Mouse (Mus musculus): ENCODE data around the gene Xpc.
A peak's percentile ranks its signal among the peaks of the same experiment; 100 is the strongest.

The Xpc gene

GRCm38 (mm10) chr6:91515545-91516449 is at the start of gene Xpc, which contains the start of gene Lsm3:
Xpc (minus strand) TSS chr6:91515888.
Lsm3 (plus strand) TSS chr6:91515928.
- DNase-seq = peak; percentile 97 to 99

- peak; percentile 69 to 80 for DNase-seq
Observed at GRCm38 (mm10) chr6:91563031-91563430, 47.3 kb upstream of the Xpc start.

- peak; percentile 86 to 91 for DNase-seq
Observed at GRCm38 (mm10) chr6:91560186-91560585, 44.5 kb upstream of the Xpc start.

DNA sequence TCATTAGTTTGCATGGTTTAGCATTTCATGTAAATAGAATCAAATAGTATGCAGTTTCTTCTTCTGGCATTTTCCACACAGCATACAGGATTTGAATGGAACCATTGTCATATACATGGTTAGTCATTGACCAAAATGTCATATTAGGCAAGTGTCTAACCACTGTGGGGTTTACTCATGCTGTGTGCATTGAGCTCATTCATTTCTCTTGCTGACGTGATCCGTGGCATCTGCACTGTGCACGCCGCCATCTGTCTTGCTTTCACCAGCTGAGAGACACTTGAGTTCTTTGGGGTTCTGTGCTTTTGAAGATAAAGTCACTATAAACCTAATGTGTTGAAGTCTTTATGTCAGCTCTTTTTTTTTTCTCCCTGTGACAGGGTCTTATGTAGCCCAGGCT is 43.7 kb upstream of the Xpc start:
- DNase-seq = no peak

- DNase-seq = no peak
Observed at GRCm38 (mm10) chr6:91558565-91558964, 42.9 kb upstream of the Xpc start.

DNA sequence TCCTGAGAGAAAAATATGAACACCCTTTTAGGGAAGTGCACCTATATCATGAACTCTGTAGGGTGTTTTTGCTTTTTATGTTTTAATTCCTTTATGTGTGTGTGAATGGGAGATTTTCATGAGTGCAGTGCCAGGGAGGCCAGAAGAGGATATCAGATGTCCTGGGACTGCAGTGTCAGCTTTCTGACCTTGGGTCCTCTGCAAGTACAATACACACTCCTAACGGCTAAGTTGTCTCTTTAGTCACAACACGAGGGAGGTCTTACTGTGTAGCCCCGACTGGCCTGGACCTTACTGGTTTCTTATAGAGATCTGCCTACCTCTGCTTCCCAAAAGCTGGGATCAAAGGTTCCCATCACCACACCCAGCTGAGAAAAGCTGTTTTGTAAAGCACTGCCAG is 37.0 kb upstream of the Xpc start:
- DNase-seq = no peak

DNA sequence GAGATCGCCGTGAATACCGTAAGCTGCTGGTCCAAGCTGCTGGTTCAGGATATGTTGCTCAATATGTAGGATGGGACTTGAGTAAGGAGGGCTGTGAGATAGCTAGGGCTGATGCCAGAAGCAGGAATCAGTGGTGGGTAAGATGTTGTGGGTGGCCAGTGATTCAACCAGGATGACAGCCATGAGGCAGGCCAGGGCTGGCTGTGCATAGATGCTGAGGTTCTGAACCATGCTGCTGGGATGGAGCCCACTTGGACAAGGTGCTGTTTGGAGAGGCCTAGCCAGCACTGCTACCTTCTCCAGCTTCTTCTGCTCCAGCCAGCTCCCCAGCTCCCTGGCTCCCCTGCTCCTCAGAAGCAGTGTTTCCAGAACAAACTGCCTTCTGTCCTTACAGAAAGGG is 36.0 kb upstream of the Xpc start:
- no peak for DNase-seq

DNA sequence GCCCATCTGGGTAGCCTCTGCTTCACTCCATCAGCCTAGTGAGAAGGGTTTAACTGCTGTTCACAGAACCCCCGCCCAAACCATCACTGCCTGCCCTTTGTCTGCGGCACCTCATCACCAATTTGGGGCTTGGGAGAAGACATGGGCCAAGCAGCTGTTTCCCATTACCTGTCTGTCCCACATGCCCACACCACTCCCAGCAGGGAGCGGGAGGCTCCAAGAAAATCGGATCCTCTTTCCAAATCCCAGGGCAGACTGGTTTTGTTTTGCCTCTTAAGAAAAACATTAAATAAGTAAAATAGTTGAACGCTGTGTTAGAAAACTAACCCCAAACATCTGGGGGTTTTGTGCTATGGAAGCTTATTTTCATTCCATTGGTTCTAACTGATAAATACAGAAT is 33.9 kb upstream of the Xpc start:
- no peak for DNase-seq

GRCm38 (mm10) chr6:91547313-91547712 is 31.6 kb upstream of the Xpc start:
- DNase-seq = no peak

DNA sequence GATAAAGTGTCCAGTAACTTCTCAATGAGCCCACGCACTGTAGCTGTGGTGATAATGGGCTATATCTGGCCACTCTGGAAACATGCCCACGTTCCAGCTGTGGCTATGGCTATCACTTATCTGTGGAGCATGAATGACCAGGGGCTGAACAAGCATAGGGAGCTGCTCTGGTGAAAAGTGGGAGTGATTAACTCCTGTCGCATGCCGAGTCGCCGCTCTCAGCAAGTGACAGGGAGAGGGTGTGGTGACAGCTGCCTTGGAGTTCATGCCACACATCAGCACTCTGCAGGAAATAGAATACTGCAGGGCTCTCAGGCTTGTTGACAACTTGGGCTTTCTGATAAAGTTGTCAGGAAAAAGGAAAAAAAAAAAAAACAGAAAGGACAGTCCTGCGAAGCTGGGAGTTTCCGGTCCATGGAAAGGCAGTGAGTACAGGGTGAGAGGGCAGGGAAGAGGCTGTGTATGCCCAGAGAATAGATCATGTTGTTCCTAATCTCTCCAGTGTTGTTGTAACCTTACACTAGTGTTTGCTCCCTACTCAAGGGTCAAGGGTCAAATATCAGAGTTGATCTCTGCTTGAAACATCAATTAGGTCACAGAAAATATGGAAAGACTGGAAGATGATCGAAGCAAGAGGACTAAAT is 30.7 kb upstream of the Xpc start:
- DNase-seq = peak; percentile 31 to 53

GRCm38 (mm10) chr6:91543056-91543455 is 27.4 kb upstream of the Xpc start:
- no peak for DNase-seq

GRCm38 (mm10) chr6:91541276-91541675 is 25.6 kb upstream of the Xpc start:
- DNase-seq = no peak

- DNase-seq = peak; percentile 57 to 81
Observed at GRCm38 (mm10) chr6:91536047-91536765, 20.5 kb upstream of the Xpc start.

GRCm38 (mm10) chr6:91535231-91535630 is 19.5 kb upstream of the Xpc start:
- DNase-seq = no peak

DNA sequence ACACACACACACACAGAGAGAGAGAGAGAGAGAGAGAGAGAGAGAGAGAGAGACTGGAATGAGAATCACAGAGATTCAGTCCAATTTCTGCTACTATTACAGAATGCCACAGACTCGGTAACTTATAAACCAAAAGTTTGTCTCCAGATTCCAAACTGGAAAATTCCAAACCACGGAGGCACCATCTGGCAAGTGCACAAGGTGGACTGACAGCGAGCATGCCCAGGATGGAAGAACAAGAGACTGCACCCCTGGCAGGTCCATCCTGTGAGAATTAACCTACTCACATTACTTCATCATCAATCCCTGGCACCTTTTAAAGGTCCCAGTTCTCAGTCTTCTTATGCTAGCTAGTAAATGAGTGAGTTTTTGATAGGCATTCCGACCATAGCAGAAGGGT is 18.6 kb upstream of the Xpc start:
- DNase-seq = peak; percentile 55 to 82

DNA sequence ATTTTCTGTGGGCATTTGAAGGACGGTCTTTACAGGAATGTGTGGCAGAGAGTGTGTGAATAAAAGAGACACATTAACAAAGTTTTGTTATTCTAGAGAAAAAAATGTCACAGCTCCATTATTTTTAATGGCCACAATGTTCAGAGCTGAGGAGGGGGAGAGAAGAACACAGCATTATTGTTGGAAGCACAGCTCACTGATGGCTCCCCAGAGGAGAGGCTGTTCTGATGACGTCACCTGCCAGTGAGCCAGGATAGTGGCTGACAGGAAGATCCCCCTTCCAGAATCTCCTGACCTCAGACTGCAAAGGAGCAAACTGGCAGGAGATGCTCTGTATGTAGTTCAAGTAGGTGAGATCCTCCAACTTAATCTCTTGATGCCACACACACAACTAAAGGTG is 18.1 kb upstream of the Xpc start:
- peak in 1 of 2 experiments; percentile 49 for DNase-seq

DNA sequence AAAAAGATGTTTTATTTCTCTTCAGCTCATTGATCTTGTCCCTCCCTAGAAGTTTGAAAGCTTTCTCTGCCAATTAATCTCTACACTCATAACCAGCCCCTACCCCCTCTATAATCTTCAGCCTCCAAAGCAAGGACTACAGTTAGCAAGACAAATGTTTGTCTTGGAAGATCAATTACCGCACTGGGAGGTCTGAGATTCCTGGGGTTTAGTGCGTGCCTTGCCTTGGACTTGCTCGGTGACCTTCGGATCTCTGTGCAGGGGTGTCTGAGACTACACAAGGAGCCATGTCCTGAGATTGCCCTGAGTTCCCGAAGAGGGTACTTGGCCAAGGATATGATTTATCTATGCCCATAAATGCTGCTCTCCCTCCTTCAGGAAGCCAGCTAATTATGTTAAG is 17.7 kb upstream of the Xpc start:
- peak; percentile 70 to 88 for DNase-seq

DNA sequence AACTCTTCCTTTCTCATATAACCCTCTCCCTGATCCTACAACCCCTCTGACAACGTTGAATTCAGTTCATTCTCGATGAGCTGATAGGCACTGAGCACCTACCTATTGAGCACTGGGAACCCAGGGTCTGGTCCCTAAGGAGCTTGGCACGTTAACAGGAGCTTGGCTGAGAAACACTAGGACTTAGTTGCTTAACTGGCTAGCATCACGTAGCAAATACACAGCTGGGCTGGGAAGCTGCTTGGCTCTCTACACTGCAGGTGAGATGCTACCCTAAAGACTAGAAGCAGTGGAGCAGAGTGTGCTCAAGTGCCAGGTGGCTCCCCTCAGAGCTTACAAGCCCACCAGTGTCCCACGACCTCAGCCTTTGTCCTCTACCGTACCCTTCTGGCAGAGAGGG is 17.0 kb upstream of the Xpc start:
- no peak for DNase-seq

GRCm38 (mm10) chr6:91531276-91531675 is 15.6 kb upstream of the Xpc start:
- DNase-seq = no peak

GRCm38 (mm10) chr6:91530673-91531072 is 15.0 kb upstream of the Xpc start:
- DNase-seq = no peak

DNA sequence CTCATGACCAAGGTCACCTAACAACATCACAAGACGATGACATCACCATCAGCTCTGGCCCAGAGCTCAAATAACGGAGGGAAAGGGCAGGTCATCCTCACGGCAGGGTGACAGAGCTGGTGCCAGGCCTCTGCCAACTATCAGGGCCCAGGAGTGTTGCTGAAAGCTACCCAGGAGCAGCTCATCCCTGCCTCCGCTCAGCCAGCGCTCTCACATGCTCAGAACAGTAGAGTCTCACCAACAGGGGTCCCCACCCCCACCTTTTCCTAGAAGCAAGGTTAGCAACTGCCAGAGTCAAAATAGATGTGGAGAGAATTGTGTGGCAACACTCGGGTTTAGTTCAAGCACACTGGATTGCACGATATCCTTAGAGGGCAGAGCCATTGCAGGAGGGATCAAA is 12.6 kb upstream of the Xpc start:
- DNase-seq = peak in 1 of 2 experiments; percentile 71

DNA sequence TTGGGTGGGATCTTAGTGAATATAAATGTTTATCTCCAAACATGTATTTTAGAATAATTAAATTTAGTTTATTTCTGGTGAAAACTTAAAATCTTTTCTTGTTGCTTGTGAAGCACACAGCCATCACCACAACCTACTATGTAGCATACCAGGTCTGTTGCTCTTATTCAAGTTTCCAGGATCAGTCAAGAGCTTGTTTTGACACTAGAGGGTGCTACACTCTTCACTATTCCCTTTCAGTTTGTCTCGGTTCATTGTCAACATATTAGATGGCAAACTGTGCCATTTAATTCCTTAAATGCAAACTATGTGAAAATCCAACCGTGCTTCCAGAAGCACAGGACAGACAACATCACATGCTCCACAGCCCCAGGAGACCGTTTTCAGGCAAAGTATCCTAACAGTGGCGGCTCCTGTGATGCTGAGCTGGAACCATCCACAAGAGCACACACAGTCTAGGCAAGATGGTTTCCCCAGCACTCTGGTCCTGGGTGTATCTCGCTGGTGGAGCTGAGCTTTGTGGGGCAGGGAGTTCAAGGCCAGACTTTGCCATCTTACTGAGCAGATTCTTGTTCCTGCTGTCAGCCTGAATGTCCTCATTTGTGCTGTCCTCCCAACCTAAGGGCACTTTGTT is 11.7 kb upstream of the Xpc start:
- no peak for DNase-seq

DNA sequence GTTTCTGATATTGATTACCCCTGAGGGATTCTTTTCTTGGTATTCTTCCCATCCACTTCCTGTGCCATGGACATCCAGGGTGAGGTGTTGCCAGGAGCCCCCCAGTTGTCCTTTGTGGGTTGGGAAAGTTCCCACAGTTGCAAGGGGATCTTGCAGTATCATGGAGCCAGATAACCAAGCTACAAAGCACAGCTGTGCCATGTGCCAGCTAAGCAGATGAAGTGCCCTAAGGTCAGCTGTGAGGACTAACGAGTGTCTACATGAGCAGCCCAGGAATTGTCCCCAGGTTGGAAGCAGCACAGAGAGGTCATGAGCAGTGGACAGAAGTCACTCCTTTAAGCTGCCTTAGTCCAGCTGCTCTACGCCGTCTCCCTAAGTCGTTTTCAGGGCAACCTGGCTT is 9.9 kb upstream of the Xpc start:
- DNase-seq = no peak
